Comparison of ENCODE assay signal across 31 mouse cellular contexts in genomic region chr2:68214400-68214799, GRCm38 (mm10).
DNase-seq lines count a peak whose midpoint lies in the region; ATAC-seq lines count a peak whose summit lies in the region.
"Had no signal": no experiment of that assay in that cellular context is flagged by ENCODE, and none has a peak within 500 bp of the region (broad histone marks: within the 10 kb centered on the region; RNA-seq: fewer than 3 reads in every experiment).

No protein-coding gene starts in this region.

- H3K4me3 ChIP-seq in heart, embryonic 14.5 days (ENCODE audit: control insufficient read depth in 1 of 2, insufficient read depth in 1 of 2, low read depth in 1 of 2, low read length in 2 of 2): no peak overlapping the region
- H3K4me3 ChIP-seq: hindbrain, embryonic 10.5 days; hindbrain, embryonic 15.5 days; midbrain, embryonic 10.5 days; midbrain, embryonic 15.5 days; neural tube, embryonic 15.5 days had no signal

- 53% methylated on average over 6 of the region's 6 CpGs for WGBS in heart, embryonic 14.5 days

- peak; percentile 77 for DNase-seq in heart, adult 11 months
- no peak for DNase-seq in heart, adult 9 months (ENCODE audit: low spot score in 2 of 2)
- no peak for DNase-seq in heart, adult 8-10 months (ENCODE audit: low spot score)
- DNase-seq in c-Kit-positive CD71-negative TER-119-negative erythroid progenitor cells, embryonic 14.5 days (ENCODE audit: low read depth): peak; percentile 3
- DNase-seq in cerebellum, postnatal 4 days (ENCODE audit: low spot score in 2 of 2): no peak
- no peak for DNase-seq in adrenal gland, adult 2 months
- DNase-seq: adrenal gland, postnatal 10 days; cerebellum, adult 18-20 months; cerebellum, postnatal 10 days; gastrocnemius, postnatal 14 days; kidney, adult 11 months; kidney, postnatal 14 days; layer of hippocampus, adult 9-11 months; liver; lung, adult 2 months; lung, postnatal 10 days; thymus, adult 2 months; thymus, postnatal 36 days had no signal

- H3K4me1 ChIP-seq in heart, embryonic 14.5 days (ENCODE audit: control insufficient read depth in 2 of 2, insufficient read depth in 2 of 2, low read length in 2 of 2): peaks cover 27 to 58% of the 10 kb centered on the region in 2 experiments
- H3K4me1 ChIP-seq: hindbrain, embryonic 15.5 days; midbrain, embryonic 10.5 days; midbrain, embryonic 15.5 days; neural tube, embryonic 15.5 days had no signal

- no peak for ATAC-seq in heart, embryonic 14.5 days (ENCODE audit: insufficient number of reproducible peaks, insufficient read depth, low FRiP score, low read depth)
- peak; percentile 93 for ATAC-seq in megakaryocyte progenitor cell, adult 5-6 weeks (replicated peaks; ENCODE audit: poor library complexity)
- ATAC-seq: activated CD4-positive, CD25-positive, alpha-beta regulatory T cell, adult 4 months; forebrain, embryonic 14.5 days; inflammation-experienced regulatory T-cells, adult 6 months; midbrain, embryonic 15.5 days had no signal

- no peaks in the 10 kb centered on the region for H3K27me3 ChIP-seq in heart, embryonic 14.5 days (ENCODE audit: control insufficient read depth, insufficient read depth, low read length)
- H3K27me3 ChIP-seq: CH12.LX; hindbrain, embryonic 15.5 days; midbrain, embryonic 15.5 days; neural tube, embryonic 15.5 days had no signal

- peak overlapping the region; percentile 48 to 57 for H3K27ac ChIP-seq in heart, embryonic 14.5 days (replicated peaks in 1 of 2; ENCODE audit: control insufficient read depth in 1 of 2, insufficient read depth in 1 of 2, low read depth in 2 of 2, low read length in 2 of 2)
- H3K27ac ChIP-seq: hindbrain, embryonic 10.5 days; hindbrain, embryonic 15.5 days; liver, embryonic 14.5 days; macrophage; midbrain, embryonic 10.5 days; midbrain, embryonic 15.5 days; neural tube, embryonic 15.5 days had no signal

- H3K9ac ChIP-seq in heart, embryonic 14.5 days (ENCODE audit: low read length): no peak overlapping the region
- H3K9ac ChIP-seq: hindbrain, embryonic 15.5 days; liver, embryonic 14.5 days; midbrain, embryonic 15.5 days; neural tube, embryonic 15.5 days had no signal

- peaks cover 18% of the 10 kb centered on the region for H3K36me3 ChIP-seq in heart, embryonic 14.5 days (ENCODE audit: control insufficient read depth, insufficient read depth, low read length)
- H3K36me3 ChIP-seq: hindbrain, embryonic 15.5 days; midbrain, embryonic 15.5 days; neural tube, embryonic 15.5 days had no signal

- no peaks in the 10 kb centered on the region for H3K9me3 ChIP-seq in heart, embryonic 14.5 days (ENCODE audit: control insufficient read depth, low read length)
- H3K9me3 ChIP-seq: hindbrain, embryonic 10.5 days; hindbrain, embryonic 15.5 days; midbrain, embryonic 10.5 days; midbrain, embryonic 15.5 days; neural tube, embryonic 15.5 days had no signal

- H3K4me2 ChIP-seq in heart, embryonic 14.5 days (ENCODE audit: low read length): no peak overlapping the region
- H3K4me2 ChIP-seq: hindbrain, embryonic 15.5 days; midbrain, embryonic 15.5 days; neural tube, embryonic 15.5 days had no signal

Comparison
In these comparisons a context has a peak if more than half of its experiments do, and no peak if none do; other contexts are left out.
1. DNase-seq: peak in heart, adult 11 months (single experiment) and c-Kit-positive CD71-negative TER-119-negative erythroid progenitor cells, embryonic 14.5 days (single experiment); none in heart, adult 9 months (0 of 2), heart, adult 8-10 months (single experiment), cerebellum, postnatal 4 days (0 of 2) and adrenal gland, adult 2 months (single experiment).